Mouse (Mus musculus) liver, embryonic 14.5 days (tissue): Measurements from ENCODE around the gene Tns1. TPM values are rescaled to one million over a fixed set of nuclear protein-coding genes. Genes with fewer than 3 reads are reported as not detected.

ENCODE experiments used
- ATAC-seq: fragments of 200-750 bp; cut with Nextera tagmentation; 2 replicates; pipeline ENCODE4 v1.8.0; 2017; ENCODE audit warnings: moderate number of reproducible peaks, mild to moderate bottlenecking, moderate library complexity; ENCODE audit not compliant: insufficient read depth
- DNase-seq, 3 experiments: peaks; one replicate each; pipeline ENCODE4 v3.0.0-alpha.2; 2012 to 2013; ENCODE audit warnings: low read depth in 3 of 3, low spot score in 3 of 3
- H3K27ac ChIP-seq: fragments of 300-500 bp; sonication (generic); 2 replicates; pipeline ENCODE4 v1.5.1; 2014; ENCODE audit warnings: moderate library complexity, mild to moderate bottlenecking, control low read depth, inconsistent platforms
- H3K27me3 ChIP-seq: fragments of 300-500 bp; sonication (generic); 2 replicates; pipeline ENCODE4 v1.6.1; 2014; ENCODE audit warnings: mild to moderate bottlenecking, low read length, moderate library complexity; ENCODE audit not compliant: control insufficient read depth, insufficient read depth
- H3K36me3 ChIP-seq: fragments of 300-500 bp; sonication (generic); replicated peaks from 2 replicates; pipeline ENCODE4 v1.6.1; 2014; ENCODE audit warnings: low read depth; ENCODE audit not compliant: control insufficient read depth, insufficient read depth
- H3K4me1 ChIP-seq, 2 experiments: fragments of 200-500 bp in 1 of 2; fragments of 300-500 bp in 1 of 2; sonication (generic) in 1 of 2; replicated peaks; 2 replicates each; pipeline ENCODE4 v1.6.1; 2012 to 2014; ENCODE audit warnings: antibody characterized with exemption in 1 of 2, inconsistent platforms in 1 of 2, low read length in 1 of 2; ENCODE audit not compliant: control insufficient read depth in 2 of 2, insufficient read depth in 2 of 2
- H3K4me2 ChIP-seq: fragments of 300-500 bp; sonication (generic); 2 replicates; pipeline ENCODE4 v1.6.1; 2014; ENCODE audit warnings: low read depth, mild to moderate bottlenecking, control low read depth, moderate library complexity
- H3K4me3 ChIP-seq, 2 experiments: fragments of 200-500 bp in 1 of 2; fragments of 300-500 bp in 1 of 2; sonication (generic) in 1 of 2; 2 replicates each; pipeline ENCODE4 v1.5.1; 2012 to 2014; ENCODE audit warnings: low read depth in 2 of 2, low read length in 2 of 2, mild to moderate bottlenecking in 2 of 2, control low read depth in 1 of 2, inconsistent platforms in 1 of 2, moderate library complexity in 1 of 2; ENCODE audit not compliant: insufficient read depth in 1 of 2
- H3K9ac ChIP-seq: fragments of 300-500 bp; sonication (generic); replicated peaks from 2 replicates; pipeline ENCODE4 v1.6.1; 2014; ENCODE audit warnings: mild to moderate bottlenecking, control low read depth, moderate library complexity
- H3K9me3 ChIP-seq: fragments of 300-500 bp; sonication (generic); 2 replicates; pipeline ENCODE4 v1.6.1; 2016; ENCODE audit warnings: low read length, mixed read lengths; ENCODE audit not compliant: control insufficient read depth
- CTCF ChIP-seq: IDR thresholded peaks from 2 replicates; pipeline ENCODE4 v1.5.1; 2016; ENCODE audit warnings: antibody characterized with exemption, low read depth, control low read depth
- EP300 ChIP-seq: IDR thresholded peaks from 2 replicates; pipeline ENCODE4 v1.6.1; 2016; ENCODE audit warnings: antibody characterized with exemption, low read depth
- WGBS: fragments of 180-500 bp; shearing (Covaris S2); extraction: QIAGEN DNeasy Blood & Tissue Kit; methylation state at CpG from one replicate; pipeline ENCODE4 v1.1.7; 2014; ENCODE audit not compliant: insufficient replicate concordance; 5-methylcytosine and 5-hydroxymethylcytosine counted together
- polyA plus RNA-seq, 2 experiments: library from polyadenylated mRNA; depleted of rRNA in 1 of 2; stranded (reverse) in 1 of 2; unstranded in 1 of 2; fragments of >200 nt; fragmentation: Nextera tagmentation in 1 of 2; extraction: Ambion mirVana in 1 of 2; gene quantifications; 2 replicates each; pipeline versions ENCODE4 v1.2.1 to v1.2.3; 2012 to 2014

Tns1 gene
- polyA plus RNA-seq, 2 experiments, result 7.2 to 15.7 TPM

GRCm38 (mm10) chr1:73952598-73952997 is 171.7 kb downstream of the Tns1 start:
- TF ChIP-seq EP300 (no peak), CTCF (no peak)
- ATAC-seq, result no peak
- Histone ChIP-seq H3K4me1 (peaks cover 0 to 3% of the 10 kb centered on the region in 2 experiments; a peak in 1 of 4 replicates), H3K27me3 (no peaks in the 10 kb centered on the region), H3K4me3 (no peak overlapping the region), H3K9ac (no peak overlapping the region), H3K27ac (no peak overlapping the region), H3K36me3 (peaks cover 13% of the 10 kb centered on the region; the same call in 1 of the 2 replicates), H3K9me3 (no peaks in the 10 kb centered on the region), H3K4me2 (no peak overlapping the region)
- WGBS, result 88% methylated on average over 10 of the region's 10 CpGs
- DNase-seq, result no peak

- Histone ChIP-seq H3K9ac (no peak overlapping the region), H3K4me2 (no peak overlapping the region), H3K4me3 (no peak overlapping the region), H3K4me1 (peaks cover 0 to 3% of the 10 kb centered on the region in 2 experiments; a peak in 1 of 4 replicates), H3K36me3 (peaks cover 13% of the 10 kb centered on the region; the same call in 1 of the 2 replicates), H3K9me3 (no peaks in the 10 kb centered on the region), H3K27me3 (no peaks in the 10 kb centered on the region), H3K27ac (no peak overlapping the region)
- 75% methylated on average over 3 of the region's 3 CpGs for WGBS
- ATAC-seq (no peak), DNase-seq (no peak)
- TF ChIP-seq CTCF (no peak), EP300 (no peak)
Observed at GRCm38 (mm10) chr1:73951178-73951577, 173.1 kb downstream of the Tns1 start.

- ATAC-seq, result no peak
- H3K27ac ChIP-seq, result no peak overlapping the region
- H3K4me2 ChIP-seq, result no peak overlapping the region
- TF ChIP-seq CTCF (no peak), EP300 (no peak)
- WGBS, result 63% methylated on average over 5 of the region's 5 CpGs
- H3K9me3 ChIP-seq, result no peaks in the 10 kb centered on the region
- H3K27me3 ChIP-seq, result no peaks in the 10 kb centered on the region
- no peaks in the 10 kb centered on the region for H3K4me1 ChIP-seq
- H3K36me3 ChIP-seq, result peaks cover 13% of the 10 kb centered on the region; the same call in 1 of the 2 replicates
- no peak overlapping the region for H3K4me3 ChIP-seq
- H3K9ac ChIP-seq, result no peak overlapping the region
- no peak for DNase-seq
Observed at GRCm38 (mm10) chr1:73948757-73949156, 175.5 kb downstream of the Tns1 start.

GRCm38 (mm10) chr1:73947525-73948304 is 176.5 kb downstream of the Tns1 start:
- H3K36me3 ChIP-seq, result peaks cover 5% of the 10 kb centered on the region; the same call in 1 of the 2 replicates
- no peak for ATAC-seq
- H3K9me3 ChIP-seq, result no peaks in the 10 kb centered on the region
- H3K4me2 ChIP-seq, result no peak overlapping the region
- no peak overlapping the region for H3K4me3 ChIP-seq
- H3K27me3 ChIP-seq, result no peaks in the 10 kb centered on the region
- no peak overlapping the region for H3K27ac ChIP-seq
- TF ChIP-seq CTCF, result no peak
- TF ChIP-seq EP300, result no peak
- DNase-seq, result no peak
- H3K4me1 ChIP-seq, result no peaks in the 10 kb centered on the region
- WGBS, result 70% methylated on average over 15 of the region's 15 CpGs
- H3K9ac ChIP-seq, result no peak overlapping the region

GRCm38 (mm10) chr1:73946701-73947100 is 177.5 kb downstream of the Tns1 start:
- Histone ChIP-seq H3K4me1 (no peaks in the 10 kb centered on the region), H3K4me3 (no peak overlapping the region), H3K27me3 (no peaks in the 10 kb centered on the region), H3K9me3 (no peaks in the 10 kb centered on the region), H3K9ac (no peak overlapping the region), H3K36me3 (no peaks in the 10 kb centered on the region), H3K27ac (no peak overlapping the region), H3K4me2 (no peak overlapping the region)
- no peak for TF ChIP-seq CTCF
- TF ChIP-seq EP300, result no peak
- no peak for ATAC-seq
- DNase-seq, result no peak
- WGBS, result 69% methylated on average over 7 of the region's 7 CpGs
